Mouse (Mus musculus) adrenal gland, adult 8-10 months (tissue): ENCODE data around the gene Carmil2. TPM values are rescaled to one million over a fixed set of nuclear protein-coding genes. Genes with fewer than 3 reads are reported as not detected.
A peak's percentile ranks its signal among the peaks of the same experiment; 100 is the strongest.

Source experiments
- DNase-seq: peaks from one replicate; pipeline ENCODE4 v3.0.0; 2022
- total RNA-seq, 4 experiments: library from RNA; stranded (reverse); gene quantifications; 2 replicates each; pipeline ENCODE4 v1.2.4; 2022

The Carmil2 gene
- total RNA-seq, 4 experiments from 2014 or later: 2.1 to 3.9 (median 3.1) TPM

DNA sequence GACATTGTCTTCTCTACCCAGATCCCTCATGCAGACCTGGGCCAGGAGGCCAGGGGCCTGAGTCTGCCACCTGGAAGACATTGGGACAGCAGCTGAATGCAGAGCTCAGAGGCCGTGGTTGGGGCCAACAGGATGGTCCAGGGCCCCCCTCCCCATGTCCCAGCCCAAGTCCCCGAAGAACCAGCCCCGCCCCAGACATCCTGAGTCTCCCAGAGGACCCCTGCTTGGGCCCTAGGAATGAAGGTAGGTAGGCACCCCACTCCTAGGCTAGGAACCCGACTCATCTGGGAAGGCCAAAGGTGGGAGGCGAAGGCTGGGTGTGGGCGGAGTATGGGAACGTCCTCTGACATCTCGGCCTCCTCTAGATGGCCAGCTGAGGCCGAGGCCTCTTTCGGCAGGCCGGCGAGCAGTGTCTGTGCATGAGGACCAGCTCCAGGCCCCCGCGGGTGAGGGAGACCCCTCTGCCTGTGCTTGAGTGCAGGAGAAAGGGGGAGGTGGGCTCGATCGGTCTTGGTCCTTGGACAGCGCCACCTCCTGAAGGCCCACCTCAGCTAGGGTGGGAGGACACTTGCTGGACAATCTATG, 11.2 kb downstream of the Carmil2 start:
- no peak for DNase-seq

GRCm38 (mm10) chr8:105698734-105699133, 12.7 kb downstream of the Carmil2 start:
- DNase-seq: no peak

GRCm38 (mm10) chr8:105699488-105700215, 13.6 kb downstream of the Carmil2 start:
- no peak for DNase-seq

DNA sequence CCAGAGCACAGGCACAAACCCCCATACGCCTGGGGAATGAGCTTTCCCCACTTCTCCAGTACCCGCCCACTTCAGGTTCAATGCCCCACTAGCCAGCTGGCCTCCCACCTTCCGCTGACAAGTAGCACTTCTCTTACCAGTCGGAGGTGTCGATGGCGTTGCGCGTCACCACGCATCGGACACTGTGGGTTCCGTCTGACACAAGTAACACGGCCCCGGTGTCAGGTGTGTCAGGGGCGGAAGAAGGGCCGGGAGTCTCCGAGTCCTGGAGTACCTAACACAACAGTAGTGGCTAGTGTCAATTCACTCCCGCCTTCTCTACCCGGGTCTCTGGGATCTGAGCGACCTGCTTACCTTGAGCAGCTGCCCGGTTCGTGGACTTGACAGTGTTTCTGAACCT, 14.5 kb downstream of the Carmil2 start:
- no peak for DNase-seq

DNA sequence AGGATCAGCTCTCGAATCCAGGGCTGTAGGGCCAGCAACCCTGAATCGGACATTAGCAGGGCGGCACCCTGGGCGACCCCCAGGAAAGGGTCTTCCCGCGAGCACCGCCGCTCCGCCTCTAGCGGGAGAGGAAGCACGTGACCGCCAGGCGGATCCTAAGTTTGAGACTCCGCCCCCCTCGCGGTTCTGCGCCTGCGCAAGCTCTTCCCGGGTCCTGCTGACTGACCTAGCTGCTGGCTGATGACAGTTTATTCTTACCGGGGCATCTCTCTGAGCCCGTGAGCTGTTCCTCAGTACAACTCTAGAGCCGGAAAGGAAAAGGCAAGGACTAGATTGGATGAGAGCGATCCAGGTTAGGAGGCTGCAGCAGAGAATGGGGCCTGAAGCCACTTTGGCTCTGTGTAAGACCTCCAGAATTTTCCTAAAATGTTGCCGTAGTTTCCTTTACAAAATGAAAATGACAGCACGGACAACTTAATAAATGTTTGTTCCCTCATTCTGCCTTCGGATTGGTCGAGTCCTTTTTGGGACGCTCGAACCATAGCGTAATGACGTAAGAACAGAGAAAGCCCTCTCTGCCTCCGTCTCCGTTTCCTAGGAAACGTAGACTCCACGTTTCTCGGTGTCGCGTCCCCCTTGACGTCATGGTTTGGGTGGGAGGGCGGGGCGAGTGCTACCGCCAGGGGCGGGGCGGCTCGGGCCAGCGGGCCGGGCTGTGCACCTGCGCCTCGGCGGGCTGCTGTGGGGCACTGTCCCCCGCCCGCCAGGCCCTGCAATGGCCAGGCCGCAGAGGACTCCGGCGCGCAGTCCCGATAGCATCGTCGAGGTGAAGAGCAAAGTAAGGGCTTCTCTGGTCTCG, 15.1 kb downstream of the Carmil2 start, which contains the start of the genes Acd and Pard6a:
Gene Acd, minus strand, starts transcription at position 137 of the 859 bp plus-strand sequence.
Gene Pard6a, plus strand, starts transcription at position 183 of the 859 bp plus-strand sequence.
- peak; percentile 91 for DNase-seq

- no peak for DNase-seq
These were observed 15.9 kb downstream of the Carmil2 start for GRCm38 (mm10) chr8:105702001-105702401.

GRCm38 (mm10) chr8:105702731-105703415, 16.8 kb downstream of the Carmil2 start:
- DNase-seq: no peak

DNA sequence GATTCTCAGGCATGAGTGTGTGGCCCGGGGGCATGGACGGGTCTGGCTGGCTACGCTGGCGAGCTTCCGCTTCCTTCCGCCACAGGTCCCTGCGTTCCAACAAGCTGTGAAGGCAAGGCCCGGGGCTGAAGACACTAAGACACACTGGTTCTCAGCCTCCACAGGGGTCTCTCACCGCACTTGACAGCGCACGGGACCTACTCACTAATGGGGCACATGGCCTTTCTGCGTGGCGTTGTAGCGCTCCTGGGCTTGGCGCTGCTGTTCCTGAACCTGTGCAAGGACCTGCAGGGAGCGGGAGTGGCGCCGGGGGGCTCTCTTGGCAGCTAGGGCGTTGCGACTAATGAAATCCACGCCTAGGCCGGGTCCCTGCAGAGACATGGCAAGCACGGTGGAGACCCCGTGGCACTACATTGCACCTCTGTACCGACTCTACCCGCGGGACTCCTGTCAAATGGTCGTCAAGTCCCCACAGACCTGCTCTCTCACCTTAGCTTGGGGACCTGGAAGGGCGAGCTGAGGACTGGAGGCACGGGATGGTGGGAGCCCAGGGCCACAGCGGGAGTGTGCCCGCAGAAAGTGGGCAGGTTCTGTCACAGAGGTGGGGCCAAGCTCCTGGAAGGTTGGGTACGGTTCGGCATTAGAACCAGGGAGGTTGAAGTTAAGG, 18.2 kb downstream of the Carmil2 start:
- DNase-seq: no peak

DNA sequence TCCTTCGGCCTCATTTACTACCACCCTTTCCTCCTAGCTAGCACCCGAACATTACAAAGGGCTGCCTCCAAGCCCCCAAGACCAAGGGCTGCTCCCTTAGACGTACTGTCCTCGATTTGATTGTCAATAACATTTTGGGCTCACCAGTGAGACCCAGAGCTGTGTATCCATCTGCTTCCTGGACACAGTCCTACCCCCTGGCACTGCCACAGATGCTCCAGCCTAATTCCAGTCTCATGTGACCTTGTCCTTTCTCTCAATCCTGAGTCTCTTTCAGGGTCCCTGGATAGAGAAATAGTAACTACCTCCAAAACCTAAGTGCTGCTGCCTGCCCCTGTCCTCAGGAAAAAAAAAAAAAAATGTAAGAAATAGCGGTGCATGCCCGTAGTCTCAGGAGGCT, 18.9 kb downstream of the Carmil2 start:
- DNase-seq: no peak

- no peak for DNase-seq
These were observed 20.4 kb downstream of the Carmil2 start for GRCm38 (mm10) chr8:105706426-105706825.

GRCm38 (mm10) chr8:105707498-105708403, 21.7 kb downstream of the Carmil2 start, which contains the start of the genes 4933405L10Rik and Enkd1:
Gene 4933405L10Rik (plus strand): TSS chr8:105707655.
Gene Enkd1 (minus strand): TSS chr8:105708210.
- peak; percentile 86 for DNase-seq

GRCm38 (mm10) chr8:105708675-105709074, 22.6 kb downstream of the Carmil2 start:
- DNase-seq: no peak

- DNase-seq: no peak
These were observed 23.2 kb downstream of the Carmil2 start for GRCm38 (mm10) chr8:105709317-105709716.

- no peak for DNase-seq
These were observed 26.2 kb downstream of the Carmil2 start for GRCm38 (mm10) chr8:105712286-105712685.

DNA sequence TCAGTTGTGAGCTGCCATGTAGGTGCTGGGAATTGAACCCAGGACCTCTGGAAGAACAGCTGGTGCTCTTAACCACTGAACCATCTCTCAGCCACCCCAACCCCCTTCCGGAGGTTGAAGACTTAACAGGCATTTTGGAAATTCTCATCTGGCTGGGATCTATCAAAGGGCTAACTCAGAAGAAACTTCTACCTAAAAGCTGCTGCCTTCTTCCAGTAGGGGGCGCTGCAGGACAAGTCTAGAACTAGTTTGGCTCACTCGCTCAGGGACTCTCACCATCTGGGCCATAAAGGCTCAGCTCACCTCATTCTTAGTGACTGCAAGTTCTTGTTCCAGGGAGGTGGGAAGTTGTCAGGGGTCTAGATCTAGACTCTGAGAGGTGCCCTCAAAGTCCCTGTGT, 28.1 kb downstream of the Carmil2 start:
- peak; percentile 72 for DNase-seq

DNA sequence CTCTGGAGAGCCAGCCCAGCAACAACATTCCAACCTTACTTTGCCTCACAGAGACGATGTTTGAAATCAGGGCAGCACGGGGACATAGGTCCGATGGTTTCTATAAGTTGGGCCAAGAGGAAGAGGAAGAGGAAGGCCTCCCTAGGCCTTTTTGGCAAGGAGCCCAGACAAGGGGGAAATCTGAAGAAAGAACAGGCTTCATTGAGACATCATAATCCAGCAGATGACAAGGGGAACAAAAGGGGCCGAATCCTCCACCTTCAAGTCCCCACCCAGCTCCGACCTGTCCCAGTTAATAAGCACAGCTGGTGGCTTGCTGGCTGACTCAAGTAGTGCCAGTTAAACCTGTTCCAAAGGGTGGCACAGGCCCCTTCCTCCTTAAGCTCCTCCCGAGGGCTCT, 29.0 kb downstream of the Carmil2 start:
- no peak for DNase-seq

DNA sequence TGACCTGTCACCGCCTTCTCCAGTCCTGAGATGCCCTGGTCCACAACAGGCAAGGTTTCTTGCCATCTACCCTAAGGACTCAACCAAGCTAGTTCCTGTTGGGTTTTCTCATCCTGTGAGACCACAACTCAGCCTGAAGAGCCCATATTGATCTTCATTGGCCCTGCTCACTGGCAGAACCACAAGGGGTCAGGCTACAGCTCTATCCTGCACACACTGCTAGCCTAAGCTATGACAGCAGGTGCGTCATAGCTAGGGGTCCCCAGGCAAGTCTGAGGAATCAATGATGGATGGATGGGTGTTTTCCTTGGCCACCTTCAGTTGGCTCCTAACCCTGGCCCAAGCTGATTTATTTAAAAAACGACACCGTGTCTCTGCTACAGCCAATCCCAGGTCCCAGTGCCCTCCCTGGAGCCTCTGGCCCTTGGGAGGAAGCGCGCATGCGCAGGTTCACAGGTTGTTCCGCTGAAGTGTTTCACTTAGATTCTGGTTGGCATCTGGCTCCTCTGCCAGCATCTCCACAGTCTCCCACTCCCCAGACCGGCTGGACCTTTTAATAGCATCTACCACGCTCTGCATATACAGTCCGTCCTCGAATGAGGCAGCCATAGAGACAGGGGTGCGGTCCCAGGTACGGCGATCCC, 30.4 kb downstream of the Carmil2 start:
- no peak for DNase-seq

DNA sequence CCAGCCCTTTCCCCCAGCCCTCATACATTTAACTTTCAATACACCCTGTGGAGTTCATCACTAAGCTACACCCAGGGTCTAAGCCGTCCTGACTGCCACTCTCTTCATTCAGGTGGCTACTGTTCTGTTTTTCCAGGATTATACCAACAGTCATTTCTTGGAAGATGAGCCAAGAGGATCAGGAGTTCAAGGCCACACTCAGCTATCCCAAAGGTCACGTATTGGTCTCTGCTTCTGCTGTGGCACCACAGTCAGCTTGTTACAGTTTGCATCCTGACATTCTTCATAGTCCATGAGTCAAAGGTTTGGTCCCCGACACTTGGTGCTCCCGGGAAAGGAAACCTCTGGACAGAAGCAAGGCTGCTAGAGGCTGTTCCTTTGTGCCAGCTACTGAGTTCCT, 33.6 kb downstream of the Carmil2 start:
- DNase-seq: no peak

GRCm38 (mm10) chr8:105722861-105723260, 36.8 kb downstream of the Carmil2 start:
- DNase-seq: no peak

DNA sequence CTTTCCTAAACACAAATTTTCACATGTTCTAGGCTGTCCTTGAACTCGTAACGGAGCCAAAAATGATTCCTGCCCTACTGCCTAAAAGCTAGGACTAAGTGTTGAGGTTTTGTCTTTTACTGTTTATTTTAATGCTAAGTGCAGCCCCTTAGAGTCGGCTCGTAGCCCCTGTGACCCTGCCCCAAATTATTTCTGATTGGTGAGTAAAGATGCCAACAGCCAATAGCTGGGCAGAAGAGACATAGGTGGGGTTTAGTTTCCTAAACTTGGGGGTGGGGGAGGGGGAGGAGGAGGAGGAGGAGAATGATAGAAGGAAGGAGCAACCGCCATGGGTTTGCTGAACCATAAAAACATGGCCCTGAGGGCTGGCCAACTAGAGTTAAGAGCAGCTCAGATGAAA, 39.7 kb downstream of the Carmil2 start:
- DNase-seq: no peak
